Mouse (Mus musculus) hindbrain, embryonic 14.5 days (tissue): ENCODE data around the gene Pla2g16. TPM values are rescaled to one million over a fixed set of nuclear protein-coding genes. Genes with fewer than 3 reads are reported as not detected.

Experiments
- ATAC-seq: fragments of 200-750 bp; cut with Nextera tagmentation; 2 replicates; pipeline ENCODE4 v1.8.0; 2017; ENCODE audit warnings: moderate number of reproducible peaks, mild to moderate bottlenecking, moderate TSS enrichment, moderate library complexity; ENCODE audit not compliant: low FRiP score
- DNase-seq: peaks from one replicate; pipeline ENCODE4 v3.0.0-alpha.2; 2015; ENCODE audit warnings: low spot score
- H3K27ac ChIP-seq: fragments of 300-500 bp; sonication (generic); 2 replicates; pipeline ENCODE4 v1.5.1; 2014; ENCODE audit warnings: mild to moderate bottlenecking, moderate library complexity
- H3K27me3 ChIP-seq: fragments of 300-500 bp; sonication (generic); 2 replicates; pipeline ENCODE4 v1.6.1; 2014; ENCODE audit warnings: mild to moderate bottlenecking, low read length, mixed read lengths; ENCODE audit not compliant: control insufficient read depth, insufficient read depth
- H3K36me3 ChIP-seq: fragments of 300-500 bp; sonication (generic); replicated peaks from 2 replicates; pipeline ENCODE4 v1.6.1; 2014; ENCODE audit not compliant: control insufficient read depth, insufficient read depth
- H3K4me1 ChIP-seq: fragments of 300-500 bp; sonication (generic); replicated peaks from 2 replicates; pipeline ENCODE4 v1.6.1; 2014; ENCODE audit warnings: antibody characterized with exemption, low read length, mixed read lengths; ENCODE audit not compliant: control insufficient read depth, insufficient read depth
- H3K4me2 ChIP-seq: fragments of 300-500 bp; sonication (generic); replicated peaks from 2 replicates; pipeline ENCODE4 v1.6.1; 2014; ENCODE audit warnings: mild to moderate bottlenecking, moderate library complexity
- H3K4me3 ChIP-seq: fragments of 300-500 bp; sonication (generic); replicated peaks from 2 replicates; pipeline ENCODE4 v1.5.1; 2014; ENCODE audit warnings: mild to moderate bottlenecking, low read length
- H3K9ac ChIP-seq: fragments of 300-500 bp; sonication (generic); 2 replicates; pipeline ENCODE4 v1.6.1; 2014
- H3K9me3 ChIP-seq: fragments of 300-500 bp; sonication (generic); 2 replicates; pipeline ENCODE4 v1.6.1; 2016; ENCODE audit warnings: low read length; ENCODE audit not compliant: control insufficient read depth
- WGBS: fragments of 180-500 bp; shearing (Covaris S2); extraction: QIAGEN DNeasy Blood & Tissue Kit; methylation state at CpG from one replicate; pipeline ENCODE4 v1.1.7; 2014; 5-methylcytosine and 5-hydroxymethylcytosine counted together
- polyA plus RNA-seq: library from polyadenylated mRNA; unstranded; fragments of >200 nt; fragmentation: Nextera tagmentation; extraction: Ambion mirVana; gene quantifications from 2 replicates; pipeline ENCODE4 v1.2.1, GENCODE M21; 2014

Pla2g16 gene
- polyA plus RNA-seq, 1 experiment from 2014 or later: 5.3 TPM

DNA sequence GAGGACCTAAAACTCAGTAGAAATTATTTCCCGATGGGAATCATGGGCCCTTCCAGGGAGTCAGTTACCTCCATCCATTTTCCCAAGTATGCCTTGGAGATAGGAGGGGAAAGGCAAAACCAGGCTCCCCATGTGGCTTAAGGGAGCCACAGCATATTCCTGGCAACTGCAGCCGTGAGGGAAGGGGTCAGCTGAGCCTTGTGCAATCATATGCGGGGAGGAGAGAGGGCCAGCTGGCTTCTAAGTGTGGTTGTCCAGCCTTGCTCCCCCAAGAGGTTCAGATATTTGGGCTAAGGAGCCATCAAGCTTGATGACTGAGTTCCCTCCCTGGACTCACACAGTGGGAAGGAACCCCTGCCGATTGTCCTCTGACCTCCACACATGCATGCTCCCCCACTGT is 44.3 kb downstream of the Pla2g16 start:
- Histone ChIP-seq H3K27ac (no peak overlapping the region), H3K36me3 (no peaks in the 10 kb centered on the region), H3K4me1 (peaks cover 9% of the 10 kb centered on the region), H3K27me3 (no peaks in the 10 kb centered on the region), H3K4me3 (no peak overlapping the region), H3K9ac (no peak overlapping the region), H3K4me2 (no peak overlapping the region), H3K9me3 (no peaks in the 10 kb centered on the region)
- DNase-seq (no peak), ATAC-seq (no peak)
- WGBS: 80% methylated on average over 4 of the region's 4 CpGs

DNA sequence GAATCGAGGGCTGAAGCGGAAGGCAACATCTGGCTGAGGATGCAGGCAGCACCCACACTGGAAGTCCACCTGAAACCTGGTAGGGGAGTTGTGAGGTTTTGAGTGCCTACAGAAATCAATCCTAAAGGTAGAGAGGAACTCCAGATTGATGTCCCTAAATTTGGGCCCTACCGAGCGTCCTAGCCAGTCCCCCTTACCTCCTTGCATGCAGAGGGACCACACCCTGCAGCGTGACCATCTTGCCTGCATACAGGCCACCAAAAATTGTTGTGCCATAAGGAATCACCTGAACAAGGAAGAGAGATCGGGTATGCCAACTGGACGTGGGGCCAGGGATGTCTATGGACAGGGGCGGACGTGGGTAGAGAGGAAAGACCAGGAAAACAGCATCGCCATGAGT is 46.8 kb downstream of the Pla2g16 start:
- no peak for ATAC-seq
- WGBS: 98% methylated on average over 10 of the region's 10 CpGs

GRCm38 (mm10) chr19:7605013-7605412 is 47.8 kb downstream of the Pla2g16 start:
- Histone ChIP-seq H3K4me2 (no peak overlapping the region), H3K9ac (no peak overlapping the region), H3K27me3 (peaks cover 5% of the 10 kb centered on the region; the same call in 1 of the 2 replicates), H3K36me3 (no peaks in the 10 kb centered on the region), H3K4me3 (no peak overlapping the region), H3K4me1 (peaks cover 17% of the 10 kb centered on the region), H3K9me3 (no peaks in the 10 kb centered on the region), H3K27ac (no peak overlapping the region)
- no peak for DNase-seq
- no peak for ATAC-seq

More for the DNA sequence above, 46.8 kb downstream of the Pla2g16 start:
- Histone ChIP-seq H3K4me1 (peaks cover 17% of the 10 kb centered on the region), H3K36me3 (no peaks in the 10 kb centered on the region), H3K27me3 (peaks cover 5% of the 10 kb centered on the region; the same call in 1 of the 2 replicates), H3K9ac (no peak overlapping the region), H3K9me3 (no peaks in the 10 kb centered on the region), H3K27ac (no peak overlapping the region), H3K4me2 (no peak overlapping the region), H3K4me3 (no peak overlapping the region)
- no peak for DNase-seq

- Histone ChIP-seq H3K9ac (peak overlapping the region; percentile 37), H3K4me1 (peaks cover 17% of the 10 kb centered on the region), H3K9me3 (no peaks in the 10 kb centered on the region), H3K27me3 (peaks cover 9% of the 10 kb centered on the region; the same call in 1 of the 2 replicates), H3K27ac (peak overlapping the region; percentile 44; the same call in 1 of the 2 replicates), H3K4me2 (peak overlapping the region; percentile 78), H3K36me3 (no peaks in the 10 kb centered on the region), H3K4me3 (peak overlapping the region; percentile 25)
- ATAC-seq (peak; percentile 85), DNase-seq (peak; percentile 78)
- WGBS: 5% methylated on average over 15 of the region's 15 CpGs
Observed at GRCm38 (mm10) chr19:7605930-7606783, 48.9 kb downstream of the Pla2g16 start.

GRCm38 (mm10) chr19:7606801-7607689 is 49.8 kb downstream of the Pla2g16 start, which contains the start of gene Lgals12:
Gene Lgals12, minus strand, starts transcription at chr19:7607193.
- Histone ChIP-seq H3K27ac (peak within 1 kb of the TSS; percentile 44; the same call in 1 of the 2 replicates), H3K4me3 (peak within 1 kb of the TSS; percentile 25), H3K4me2 (peak within 1 kb of the TSS; percentile 78), H3K4me1 (peaks cover 17% of the 10 kb centered on the region), H3K27me3 (peaks cover 18% of the 10 kb centered on the region), H3K36me3 (no peaks in the 10 kb centered on the region), H3K9me3 (no peaks in the 10 kb centered on the region), H3K9ac (peak within 1 kb of the TSS; percentile 37)
- no peak for DNase-seq
- ATAC-seq: peak; percentile 28; the same call in 1 of the 2 replicates
- WGBS: 8% methylated on average over 15 of the region's 15 CpGs

DNA sequence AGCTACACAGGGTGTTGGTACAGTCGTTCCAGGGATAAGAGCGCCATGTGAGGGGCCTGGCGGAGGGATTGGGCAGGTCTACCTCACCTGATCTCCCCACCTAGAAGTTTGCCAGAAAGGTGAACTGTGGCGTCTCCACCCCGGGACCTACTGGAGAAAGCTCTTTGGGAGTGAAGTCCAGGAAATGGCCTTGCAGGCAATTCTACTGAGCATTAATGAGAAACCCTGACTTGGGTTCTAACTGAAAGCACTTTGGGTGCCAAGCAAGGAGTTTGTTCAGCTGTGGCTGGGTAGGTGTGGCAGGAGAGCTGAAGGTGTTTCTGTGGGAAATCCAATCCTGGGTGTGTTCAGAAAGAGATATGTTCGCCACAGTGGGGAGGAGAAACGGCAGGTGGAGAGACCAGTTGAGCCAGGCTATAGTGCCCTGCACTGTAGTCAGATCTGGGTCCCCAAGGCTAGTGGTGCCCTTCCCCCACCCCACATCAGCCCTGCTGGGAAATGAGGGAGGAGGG is 50.5 kb downstream of the Pla2g16 start:
- 85% methylated on average over 7 of the region's 7 CpGs for WGBS
- no peak overlapping the region for H3K4me3 ChIP-seq
- H3K27ac ChIP-seq: no peak overlapping the region
- no peak overlapping the region for H3K4me2 ChIP-seq
- no peak overlapping the region for H3K9ac ChIP-seq
- ATAC-seq (no peak), DNase-seq (no peak)
- no peaks in the 10 kb centered on the region for H3K9me3 ChIP-seq
- peaks cover 24% of the 10 kb centered on the region for H3K27me3 ChIP-seq
- H3K36me3 ChIP-seq: no peaks in the 10 kb centered on the region
- H3K4me1 ChIP-seq: peaks cover 17% of the 10 kb centered on the region

GRCm38 (mm10) chr19:7611942-7612757 is 54.9 kb downstream of the Pla2g16 start, which contains the start of gene Hrasls5:
Gene Hrasls5, plus strand, starts transcription at chr19:7612541.
- peak; percentile 49; the same call in 1 of the 2 replicates for ATAC-seq
- Histone ChIP-seq H3K4me3 (peak within 1 kb of the TSS; percentile 43), H3K4me2 (peak within 1 kb of the TSS; percentile 92), H3K36me3 (no peaks in the 10 kb centered on the region), H3K9ac (peak within 1 kb of the TSS; percentile 60), H3K9me3 (no peaks in the 10 kb centered on the region), H3K27ac (no peak within 1 kb of the TSS), H3K27me3 (peaks cover 34% of the 10 kb centered on the region), H3K4me1 (peaks cover 3% of the 10 kb centered on the region)
- WGBS: 3% methylated on average over 50 of the region's 54 CpGs
- DNase-seq: peak; percentile 42

DNA sequence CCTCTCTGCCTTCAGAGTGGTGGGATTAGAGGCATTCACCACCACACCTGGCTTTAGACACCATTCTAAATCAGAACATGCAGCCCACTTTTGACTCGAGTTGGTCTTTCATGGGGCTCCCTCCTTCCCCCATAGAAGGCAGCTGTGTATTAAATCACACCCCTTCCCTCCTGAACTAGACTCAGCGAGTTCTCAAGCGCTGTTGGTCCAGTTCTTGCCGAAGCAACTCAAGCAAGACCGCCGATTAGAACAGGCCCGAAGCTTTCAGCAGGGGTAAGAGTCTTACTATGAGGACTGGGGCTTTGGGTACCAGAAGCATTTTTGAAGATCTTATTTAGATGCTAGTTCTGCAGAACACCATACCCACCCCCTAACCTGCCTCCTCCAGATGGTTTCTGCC is 55.9 kb downstream of the Pla2g16 start:
- 82% methylated on average over 7 of the region's 7 CpGs for WGBS
- Histone ChIP-seq H3K9ac (no peak overlapping the region), H3K4me2 (no peak overlapping the region), H3K27ac (no peak overlapping the region), H3K4me1 (no peaks in the 10 kb centered on the region; the same call in 1 of the 2 replicates), H3K36me3 (no peaks in the 10 kb centered on the region), H3K27me3 (peaks cover 29% of the 10 kb centered on the region), H3K9me3 (no peaks in the 10 kb centered on the region), H3K4me3 (no peak overlapping the region)
- no peak for ATAC-seq
- DNase-seq: no peak
